Mouse (Mus musculus) embryo, embryonic 10 days (tissue): ENCODE results near the gene Tyw1.
"Not testable (repeated sequence)": the region's sequence is repeated elsewhere in the genome, so short reads cannot be mapped to it uniquely, and the experiment has no call there.

Experiments used
- DNase-seq: peaks from one replicate; pipeline ENCODE4 v3.0.0-alpha.2; 2015; ENCODE audit warnings: low spot score

Tyw1 gene

DNA sequence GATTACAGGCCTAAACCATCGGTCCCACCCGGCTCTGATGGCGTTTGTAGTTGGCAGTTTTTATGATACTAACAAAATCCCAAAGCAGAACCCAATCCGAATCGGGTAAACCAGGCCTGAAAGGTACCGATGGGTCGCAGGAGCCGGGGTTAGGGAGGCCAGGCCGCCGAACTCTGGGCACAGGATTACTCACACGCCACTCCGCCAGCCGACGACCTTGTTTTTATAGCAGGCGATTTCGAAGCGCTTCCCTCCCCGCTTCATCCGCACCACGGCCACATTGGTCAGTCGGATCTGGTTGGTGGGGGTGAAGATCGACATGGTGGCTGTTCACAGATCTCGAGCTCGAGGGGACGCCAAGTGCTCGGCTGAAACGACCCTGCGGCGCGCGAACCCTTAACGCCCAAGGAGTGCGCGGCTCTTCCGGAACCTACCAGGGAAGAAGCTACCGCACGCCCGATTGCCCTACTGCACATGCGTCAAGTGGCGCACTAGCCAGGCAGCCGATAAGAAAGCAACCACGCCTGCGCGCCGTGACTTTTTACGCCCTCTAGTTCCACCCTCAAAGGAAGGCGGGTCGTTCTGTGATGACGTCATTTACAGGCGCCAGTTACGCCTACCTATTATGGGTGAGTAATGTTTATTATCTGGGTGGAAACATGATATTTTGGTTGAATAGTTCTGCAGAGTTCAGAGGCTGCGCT is at the start of gene Tyw1, which contains the start of gene Sbds:
TSS of gene Tyw1 (plus strand) at position 603 of the 704 bp plus-strand sequence.
TSS of gene Sbds (minus strand) at position 514 of the 704 bp plus-strand sequence.
- DNase-seq = peak; percentile 100

DNA sequence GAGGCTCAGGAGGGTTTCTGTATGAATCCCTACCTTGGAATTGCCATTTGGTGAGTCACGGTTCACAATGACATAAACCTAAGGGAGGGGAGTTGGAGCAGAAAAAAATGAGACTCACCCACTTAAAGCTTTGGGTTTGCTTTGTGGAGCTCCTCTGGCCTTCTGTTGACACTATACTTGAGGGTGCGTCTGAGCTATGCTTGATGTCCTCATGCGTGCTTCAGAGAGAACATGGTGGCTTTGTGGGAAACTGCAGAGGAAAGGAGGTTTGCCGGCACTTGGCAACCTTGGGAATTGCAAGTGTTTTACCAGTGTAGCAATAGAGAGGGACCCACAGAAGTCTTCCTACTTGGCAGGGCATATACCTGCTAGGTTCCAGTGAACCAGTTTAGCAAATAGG is 48.1 kb upstream of the Tyw1 start:
- DNase-seq = no peak

- no peak for DNase-seq
Measured at GRCm38 (mm10) chr5:130212956-130213355, 42.5 kb upstream of the Tyw1 start.

GRCm38 (mm10) chr5:130216781-130217180 is 38.6 kb upstream of the Tyw1 start, which contains the start of gene Tmem248:
Gene Tmem248 (plus strand): TSS chr5:130217081.
- no peak for DNase-seq

GRCm38 (mm10) chr5:130217406-130217805 is 38.0 kb upstream of the Tyw1 start:
- DNase-seq = no peak

GRCm38 (mm10) chr5:130218336-130218735 is 37.1 kb upstream of the Tyw1 start:
- DNase-seq = no peak

DNA sequence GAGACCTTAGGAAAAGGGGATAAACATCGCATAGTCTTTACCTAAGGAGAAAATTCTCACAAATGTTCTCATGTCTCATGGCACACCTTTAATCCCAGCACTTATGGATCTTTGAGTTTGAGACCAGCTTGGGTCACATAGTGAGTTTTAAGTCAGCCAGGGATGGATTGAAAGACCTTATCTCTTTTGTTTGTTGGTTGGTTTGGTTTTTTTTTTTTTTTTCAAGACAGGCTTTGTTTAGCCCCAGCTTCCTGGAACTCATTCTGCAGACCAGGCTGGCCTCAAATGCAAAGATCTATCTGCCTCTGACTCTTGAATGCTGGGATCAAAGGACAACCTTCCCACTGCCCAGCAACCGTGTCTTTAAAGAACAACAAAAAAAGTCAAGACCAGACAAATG is 34.1 kb upstream of the Tyw1 start:
- DNase-seq = peak; percentile 11

DNA sequence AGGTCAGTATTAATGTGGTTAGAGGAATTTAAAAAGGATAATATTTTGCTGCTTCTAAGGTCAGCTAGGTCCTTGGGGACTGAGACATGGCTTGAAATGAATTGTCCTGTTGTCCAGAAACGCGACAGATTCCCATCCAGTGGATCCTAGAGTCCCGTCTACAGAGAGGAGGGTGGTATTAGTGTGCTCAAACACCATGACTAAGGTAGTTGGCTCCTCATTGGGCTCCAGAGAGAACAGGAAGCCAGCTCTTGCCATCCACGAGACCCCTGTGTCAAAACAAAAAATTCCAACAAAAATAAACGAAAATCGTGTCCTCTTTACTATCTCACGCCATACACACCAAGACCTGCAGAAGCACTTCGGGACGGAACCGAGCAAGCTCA is 33.7 kb upstream of the Tyw1 start:
- peak; percentile 43 for DNase-seq

DNA sequence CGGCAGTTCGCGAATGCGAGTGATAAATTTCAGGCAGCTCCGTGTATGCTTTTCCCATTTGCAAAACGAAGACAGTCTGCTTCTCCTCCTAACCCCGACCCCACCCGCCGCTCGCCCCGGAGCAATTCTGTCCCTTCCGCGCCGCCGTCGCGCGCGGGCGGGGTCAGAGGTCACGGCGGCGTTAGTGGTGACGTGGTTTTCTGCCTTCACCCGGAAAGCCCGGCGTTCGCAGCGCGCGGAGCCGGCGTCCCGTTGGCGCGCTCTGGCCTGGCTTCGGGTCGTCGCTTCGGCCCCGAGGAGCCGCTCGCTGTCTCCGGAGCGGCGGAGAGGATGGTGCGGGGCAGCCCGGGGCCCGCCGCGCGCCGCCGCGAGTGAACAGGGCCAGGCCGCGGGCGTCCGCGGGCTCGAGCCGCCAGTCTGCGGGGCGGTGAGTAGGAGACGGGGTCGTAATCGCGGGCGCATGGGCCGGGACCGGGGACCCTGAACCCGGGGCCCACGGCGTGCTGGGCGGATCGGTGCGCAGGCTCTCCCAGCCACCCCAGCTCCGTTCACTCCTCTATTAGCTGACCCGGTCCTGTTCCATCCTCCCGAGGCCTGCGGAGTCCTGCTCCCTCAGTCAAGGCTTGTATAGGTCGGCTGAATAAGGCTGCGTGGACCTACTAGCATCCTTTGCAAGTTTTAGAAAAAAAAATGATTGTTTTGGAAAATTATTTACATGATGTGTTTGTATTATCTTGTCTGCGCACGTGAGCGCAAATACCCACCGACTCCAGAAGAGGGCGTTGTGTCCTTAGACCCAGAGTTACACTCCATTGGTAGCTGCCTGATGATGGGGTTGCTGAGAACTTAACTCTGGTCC is 33.0 kb upstream of the Tyw1 start:
- peak; percentile 87 for DNase-seq

GRCm38 (mm10) chr5:130226790-130227189 is 28.6 kb upstream of the Tyw1 start:
- DNase-seq = no peak

DNA sequence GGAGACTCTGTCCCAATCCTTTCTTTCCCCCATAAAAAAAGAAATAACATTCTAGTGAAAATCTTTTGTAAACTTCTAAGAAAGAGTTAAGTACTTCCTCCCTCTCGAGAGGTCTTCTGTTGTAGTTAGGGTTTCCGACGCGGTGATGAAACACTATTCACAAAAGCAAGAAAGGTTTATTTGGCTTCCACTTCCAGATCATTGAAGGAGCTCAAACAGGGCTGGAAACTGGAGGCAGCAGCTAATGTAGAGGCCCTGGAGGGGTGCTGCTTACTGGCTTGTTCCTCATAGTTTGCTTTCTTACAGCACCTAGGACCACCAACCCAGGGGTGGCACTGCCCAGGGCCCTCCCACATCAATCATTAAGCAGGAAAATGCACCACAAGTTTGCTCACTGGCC is 27.3 kb upstream of the Tyw1 start:
- DNase-seq = no peak

DNA sequence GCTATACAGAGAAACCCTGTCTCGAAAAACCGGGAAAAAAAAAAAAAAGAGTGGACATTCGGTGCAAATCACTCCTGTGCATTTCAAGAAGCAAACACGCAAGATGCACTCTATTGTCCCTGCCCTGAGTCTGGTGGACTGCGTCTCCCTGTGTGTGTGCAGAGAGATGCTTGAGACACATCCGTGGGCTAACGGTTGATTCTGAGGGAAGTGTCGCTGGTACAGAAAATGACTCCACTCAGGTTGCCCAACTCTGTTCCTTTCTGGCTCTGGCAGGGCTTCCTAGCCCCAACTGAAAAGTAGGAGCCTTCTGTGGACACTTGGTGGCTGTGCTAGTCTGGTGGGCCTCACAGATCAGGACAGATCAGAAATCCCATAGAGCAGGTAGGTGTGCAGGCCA is 19.1 kb upstream of the Tyw1 start:
- no peak for DNase-seq

GRCm38 (mm10) chr5:130239236-130239635 is 16.2 kb upstream of the Tyw1 start:
- DNase-seq = no peak

DNA sequence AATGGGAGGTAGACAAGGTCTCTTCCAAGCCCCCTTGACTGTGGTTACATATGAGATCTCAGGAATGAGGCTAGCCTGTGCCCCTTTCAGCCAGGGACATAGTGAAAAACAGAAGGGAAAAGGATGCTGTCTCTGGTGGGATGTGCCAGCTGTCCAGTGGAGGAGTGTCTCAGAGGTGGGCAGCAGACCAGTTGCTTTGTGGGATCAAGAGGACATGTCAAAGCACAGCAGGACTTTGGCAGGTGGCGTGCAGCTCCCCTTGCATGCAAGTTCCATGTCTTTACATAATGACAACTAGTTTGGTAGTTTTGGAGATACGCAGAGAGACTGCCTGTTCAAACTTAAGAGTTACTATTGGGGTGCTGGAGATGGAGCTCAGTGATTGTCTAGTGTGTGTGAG is 15.6 kb upstream of the Tyw1 start:
- DNase-seq = no peak

DNA sequence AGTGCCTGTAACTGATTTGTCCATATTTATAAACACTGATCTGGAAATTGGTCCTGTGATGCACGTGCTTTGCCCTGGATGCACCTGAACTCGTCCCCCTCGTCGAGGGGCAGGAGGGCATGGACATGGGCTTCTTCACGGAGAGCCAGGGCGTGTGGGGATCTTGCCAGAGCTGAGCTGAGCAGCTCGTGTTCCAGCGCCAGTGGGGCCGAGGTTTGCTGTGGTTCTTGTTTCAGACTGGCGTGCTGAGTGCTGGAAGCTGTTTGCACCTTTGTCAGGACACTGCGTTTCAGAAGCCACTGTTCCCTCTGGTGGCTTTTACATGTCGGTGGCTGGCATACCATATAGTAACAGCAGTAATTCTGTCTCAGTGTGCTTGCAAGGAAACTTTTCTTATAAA is 14.0 kb upstream of the Tyw1 start:
- no peak for DNase-seq

DNA sequence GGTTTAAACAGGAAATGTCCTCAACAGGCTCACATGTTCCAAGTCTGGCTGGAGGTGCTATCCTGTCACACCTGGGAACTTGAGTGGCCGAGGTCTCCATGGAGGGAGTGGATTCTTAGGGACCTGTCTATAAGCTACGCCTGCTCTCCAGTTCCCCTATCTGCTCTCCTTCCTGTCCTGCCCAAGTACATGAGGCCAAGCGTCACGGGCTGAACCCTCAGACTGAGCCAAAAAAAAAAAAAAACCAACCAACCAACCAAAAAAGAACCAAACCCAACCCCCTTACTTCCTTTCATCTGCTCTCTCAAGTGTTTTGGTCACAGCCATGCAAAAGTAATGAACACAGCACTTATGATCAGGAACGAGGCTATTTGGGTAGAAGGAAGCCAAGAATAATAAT is 7.6 kb upstream of the Tyw1 start:
- no peak for DNase-seq

GRCm38 (mm10) chr5:130254164-130255016 is 1.0 kb upstream of the Tyw1 start:
- DNase-seq = peak; percentile 64

- not testable (repeated sequence) for DNase-seq
Measured at GRCm38 (mm10) chr5:130255799-130256525, 543 bp downstream of the Tyw1 start.

- peak; percentile 96 for DNase-seq
Measured at GRCm38 (mm10) chr5:130256678-130257271, 1.4 kb downstream of the Tyw1 start.

GRCm38 (mm10) chr5:130257303-130257702 is 1.9 kb downstream of the Tyw1 start:
- no peak for DNase-seq

DNA sequence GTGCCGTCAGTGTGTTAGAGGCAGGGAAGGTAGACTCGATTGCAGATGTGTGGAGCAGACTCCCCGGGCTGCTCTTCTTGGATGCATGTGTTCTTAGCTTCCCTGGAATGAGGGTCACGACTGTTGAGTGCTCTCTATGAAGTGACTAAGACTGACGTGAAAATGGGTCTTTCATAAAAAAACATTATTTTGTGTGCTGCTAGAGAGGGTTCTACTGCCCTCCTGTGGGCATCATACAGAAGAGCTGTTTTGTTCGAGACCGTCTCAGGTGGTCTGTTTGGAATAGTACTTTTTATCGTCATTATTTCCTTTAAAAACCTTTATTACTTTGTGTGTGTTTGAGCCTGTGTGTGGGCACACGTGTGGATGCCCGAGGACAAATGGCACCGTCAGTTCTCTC is 8.0 kb downstream of the Tyw1 start:
- peak; percentile 10 for DNase-seq
